Mouse (Mus musculus): ENCODE results near the gene Csmd2. TPM values are rescaled to one million over a fixed set of nuclear protein-coding genes. Genes with fewer than 3 reads are reported as not detected.

Csmd2 gene
- polyA plus RNA-seq, 1 experiment = 289 TPM

DNA sequence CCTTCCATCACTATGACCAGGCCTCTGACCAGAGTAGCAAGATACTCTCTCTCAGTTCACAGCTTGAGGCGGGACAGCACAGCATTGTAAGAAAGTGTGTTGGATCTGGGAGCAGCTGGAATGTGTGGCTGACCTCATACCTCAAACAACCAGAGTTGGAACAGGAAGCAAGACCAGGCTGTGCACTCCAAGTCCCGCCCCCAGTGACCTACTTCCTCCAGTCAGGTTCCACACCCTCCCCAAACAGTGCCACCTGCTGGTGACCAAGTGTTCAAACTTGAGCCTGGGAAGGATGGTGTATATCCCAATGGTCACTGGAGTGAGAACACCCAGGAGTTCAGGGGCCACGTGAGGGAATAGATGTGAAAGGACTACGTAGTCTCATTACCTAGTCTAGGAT lies 330.3 kb downstream of the Csmd2 start:
- H3K27ac ChIP-seq (ENCODE audit: control insufficient read depth, insufficient read depth, low read depth, low read length, poor library complexity) = no peak overlapping the region
- H3K4me1 ChIP-seq (ENCODE audit: control insufficient read depth, insufficient read depth, low read length) = no peaks in the 10 kb centered on the region
- no peak overlapping the region for H3K4me3 ChIP-seq (replicated peaks; ENCODE audit: control insufficient read depth, low read depth, low read length)
- WGBS = 76% methylated on average over 4 of the region's 4 CpGs
- TF ChIP-seq POLR2A (IDR thresholded peaks at IDR 0.05; ENCODE audit: borderline replicate concordance, control insufficient read depth, low read depth, low read length) = no peak
- no peak for TF ChIP-seq CTCF (IDR thresholded peaks at IDR 0.05; ENCODE audit: control insufficient read depth, insufficient read depth, low read length)

GRCm38 (mm10) chr4:128325511-128325910 lies 337.9 kb downstream of the Csmd2 start:
- 73% methylated on average over 2 of the region's 2 CpGs for WGBS
- Histone ChIP-seq H3K4me3 (replicated peaks; ENCODE audit: control insufficient read depth, low read depth, low read length) (no peak overlapping the region), H3K27ac (ENCODE audit: control insufficient read depth, insufficient read depth, low read depth, low read length, poor library complexity) (no peak overlapping the region), H3K4me1 (ENCODE audit: control insufficient read depth, insufficient read depth, low read length) (no peaks in the 10 kb centered on the region)
- TF ChIP-seq CTCF (IDR thresholded peaks at IDR 0.05; ENCODE audit: control insufficient read depth, insufficient read depth, low read length) (no peak), POLR2A (IDR thresholded peaks at IDR 0.05; ENCODE audit: borderline replicate concordance, control insufficient read depth, low read depth, low read length) (no peak)

- H3K4me1 ChIP-seq (ENCODE audit: control insufficient read depth, insufficient read depth, low read length) = no peaks in the 10 kb centered on the region
- TF ChIP-seq POLR2A (IDR thresholded peaks at IDR 0.05; ENCODE audit: borderline replicate concordance, control insufficient read depth, low read depth, low read length) (no peak), CTCF (IDR thresholded peaks at IDR 0.05; ENCODE audit: control insufficient read depth, insufficient read depth, low read length) (no peak)
- H3K27ac ChIP-seq (ENCODE audit: control insufficient read depth, insufficient read depth, low read depth, low read length, poor library complexity) = no peak overlapping the region
- no peak overlapping the region for H3K4me3 ChIP-seq (replicated peaks; ENCODE audit: control insufficient read depth, low read depth, low read length)
- 63% methylated on average over 4 of the region's 4 CpGs for WGBS
These were observed 339.1 kb downstream of the Csmd2 start for GRCm38 (mm10) chr4:128326755-128327154.

GRCm38 (mm10) chr4:128327421-128327820 lies 339.8 kb downstream of the Csmd2 start:
- 72% methylated on average over 6 of the region's 6 CpGs for WGBS
- H3K27ac ChIP-seq (ENCODE audit: control insufficient read depth, insufficient read depth, low read depth, low read length, poor library complexity) = no peak overlapping the region
- no peak overlapping the region for H3K4me3 ChIP-seq (replicated peaks; ENCODE audit: control insufficient read depth, low read depth, low read length)
- TF ChIP-seq POLR2A (IDR thresholded peaks at IDR 0.05; ENCODE audit: borderline replicate concordance, control insufficient read depth, low read depth, low read length) (no peak), CTCF (IDR thresholded peaks at IDR 0.05; ENCODE audit: control insufficient read depth, insufficient read depth, low read length) (no peak)
- no peaks in the 10 kb centered on the region for H3K4me1 ChIP-seq (ENCODE audit: control insufficient read depth, insufficient read depth, low read length)

- Histone ChIP-seq H3K27ac (ENCODE audit: control insufficient read depth, insufficient read depth, low read depth, low read length, poor library complexity) (no peak overlapping the region), H3K4me1 (ENCODE audit: control insufficient read depth, insufficient read depth, low read length) (no peaks in the 10 kb centered on the region), H3K4me3 (replicated peaks; ENCODE audit: control insufficient read depth, low read depth, low read length) (no peak overlapping the region)
- no peak for TF ChIP-seq POLR2A (IDR thresholded peaks at IDR 0.05; ENCODE audit: borderline replicate concordance, control insufficient read depth, low read depth, low read length)
- no peak for TF ChIP-seq CTCF (IDR thresholded peaks at IDR 0.05; ENCODE audit: control insufficient read depth, insufficient read depth, low read length)
- 43% methylated on average over 9 of the region's 9 CpGs for WGBS
These were observed 342.9 kb downstream of the Csmd2 start for GRCm38 (mm10) chr4:128330519-128330918.

DNA sequence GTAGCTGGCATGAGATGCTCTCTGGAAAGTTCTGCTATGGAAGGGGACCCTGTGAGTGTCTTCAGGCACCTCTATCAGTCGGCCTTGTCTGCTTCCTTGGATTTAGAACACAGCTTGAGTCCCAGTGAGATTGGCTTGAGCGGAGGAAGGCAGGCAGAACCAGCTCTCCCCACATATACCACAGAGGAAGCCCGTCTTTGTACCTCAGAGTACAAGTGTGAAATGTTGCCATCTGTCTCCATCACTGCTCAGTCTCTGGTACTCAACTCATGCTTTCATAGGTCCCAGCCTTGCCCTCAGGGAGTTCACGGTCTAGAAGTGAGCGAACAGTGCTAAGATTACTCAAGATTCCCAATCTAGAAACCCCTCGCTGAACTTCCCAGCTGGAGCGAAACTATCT lies 352.8 kb downstream of the Csmd2 start:
- H3K4me1 ChIP-seq (ENCODE audit: control insufficient read depth, insufficient read depth, low read length) = no peaks in the 10 kb centered on the region
- WGBS = 77% methylated on average over 7 of the region's 7 CpGs
- H3K4me3 ChIP-seq (replicated peaks; ENCODE audit: control insufficient read depth, low read depth, low read length) = no peak overlapping the region
- H3K27ac ChIP-seq (ENCODE audit: control insufficient read depth, insufficient read depth, low read depth, low read length, poor library complexity) = no peak overlapping the region
- TF ChIP-seq CTCF (IDR thresholded peaks at IDR 0.05; ENCODE audit: control insufficient read depth, insufficient read depth, low read length) = no peak
- no peak for TF ChIP-seq POLR2A (IDR thresholded peaks at IDR 0.05; ENCODE audit: borderline replicate concordance, control insufficient read depth, low read depth, low read length)

DNA sequence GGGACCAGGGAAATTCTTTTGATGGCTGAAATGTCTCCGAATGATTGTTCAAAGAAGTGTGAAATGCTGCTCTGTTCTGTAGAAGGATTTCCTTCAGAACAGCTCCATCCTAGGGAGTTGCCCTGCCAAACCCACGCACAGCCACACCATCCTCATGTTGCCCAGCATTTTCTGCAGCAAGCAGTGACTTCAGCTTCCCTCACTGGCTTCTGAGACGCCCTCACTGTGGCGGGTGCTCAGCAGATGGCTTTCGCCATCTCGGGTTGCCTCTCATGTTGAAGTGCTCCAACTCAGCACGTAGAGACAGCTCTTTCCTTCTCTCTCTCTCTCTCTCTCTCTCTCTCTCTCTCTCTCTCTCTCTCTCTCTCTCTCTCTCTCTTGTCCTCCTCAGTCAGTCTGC lies 353.7 kb downstream of the Csmd2 start:
- Histone ChIP-seq H3K4me3 (replicated peaks; ENCODE audit: control insufficient read depth, low read depth, low read length) (no peak overlapping the region), H3K27ac (ENCODE audit: control insufficient read depth, insufficient read depth, low read depth, low read length, poor library complexity) (no peak overlapping the region), H3K4me1 (ENCODE audit: control insufficient read depth, insufficient read depth, low read length) (no peaks in the 10 kb centered on the region)
- WGBS = 52% methylated on average over 7 of the region's 7 CpGs
- TF ChIP-seq CTCF (IDR thresholded peaks at IDR 0.05; ENCODE audit: control insufficient read depth, insufficient read depth, low read length) (no peak), POLR2A (IDR thresholded peaks at IDR 0.05; ENCODE audit: borderline replicate concordance, control insufficient read depth, low read depth, low read length) (no peak)

DNA sequence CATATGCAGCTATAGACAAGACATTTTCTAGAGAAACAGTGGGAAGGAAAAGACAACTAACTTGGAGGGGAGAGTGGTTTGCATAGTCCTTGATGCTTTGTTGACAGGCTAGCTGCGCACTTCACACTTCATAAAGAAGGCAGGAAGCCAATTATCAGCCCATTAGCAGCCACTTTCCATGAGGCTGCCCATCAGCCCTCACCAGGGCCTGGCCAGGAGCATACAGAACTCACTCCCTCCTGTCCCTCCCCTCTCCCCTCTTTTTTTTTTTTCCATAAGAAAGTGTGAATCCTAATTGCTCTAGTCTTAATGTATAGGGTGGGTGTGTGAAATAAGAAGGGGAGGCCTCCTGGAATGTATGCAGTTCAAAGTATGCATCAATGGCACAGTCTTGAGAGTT lies 354.6 kb downstream of the Csmd2 start:
- Histone ChIP-seq H3K27ac (ENCODE audit: control insufficient read depth, insufficient read depth, low read depth, low read length, poor library complexity) (no peak overlapping the region), H3K4me1 (ENCODE audit: control insufficient read depth, insufficient read depth, low read length) (no peaks in the 10 kb centered on the region), H3K4me3 (replicated peaks; ENCODE audit: control insufficient read depth, low read depth, low read length) (no peak overlapping the region)
- WGBS = 48% methylated on average over 1 of the region's 1 CpGs
- TF ChIP-seq CTCF (IDR thresholded peaks at IDR 0.05; ENCODE audit: control insufficient read depth, insufficient read depth, low read length) (no peak), POLR2A (IDR thresholded peaks at IDR 0.05; ENCODE audit: borderline replicate concordance, control insufficient read depth, low read depth, low read length) (no peak)

DNA sequence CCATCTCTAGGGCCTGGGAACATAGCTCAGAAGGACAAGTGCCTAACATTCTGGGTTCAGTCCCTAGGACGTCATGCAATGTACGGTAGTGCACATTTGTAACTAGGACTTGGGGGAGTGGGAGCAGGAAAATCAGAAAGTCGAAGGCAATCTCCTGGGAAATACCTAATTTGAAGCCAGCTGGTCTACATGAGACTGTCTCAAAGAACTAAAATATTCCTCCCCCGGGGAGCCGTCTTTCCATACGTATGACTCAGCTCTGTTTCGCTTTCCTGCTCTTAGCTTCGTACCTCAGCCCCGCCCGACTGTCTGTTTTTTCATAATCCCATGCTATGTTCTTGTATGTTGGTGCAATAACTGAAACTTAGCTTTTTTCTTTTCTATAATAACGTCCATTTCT lies 371.1 kb downstream of the Csmd2 start:
- no peak for TF ChIP-seq POLR2A (IDR thresholded peaks at IDR 0.05; ENCODE audit: borderline replicate concordance, control insufficient read depth, low read depth, low read length)
- TF ChIP-seq CTCF (IDR thresholded peaks at IDR 0.05; ENCODE audit: control insufficient read depth, insufficient read depth, low read length) = no peak
- H3K4me3 ChIP-seq (replicated peaks; ENCODE audit: control insufficient read depth, low read depth, low read length) = no peak overlapping the region
- 87% methylated on average over 11 of the region's 11 CpGs for WGBS
- no peaks in the 10 kb centered on the region for H3K4me1 ChIP-seq (ENCODE audit: control insufficient read depth, insufficient read depth, low read length)
- H3K27ac ChIP-seq (ENCODE audit: control insufficient read depth, insufficient read depth, low read depth, low read length, poor library complexity) = no peak overlapping the region
